Mouse (Mus musculus): ENCODE measurements around the gene Afg1l.

DNA sequence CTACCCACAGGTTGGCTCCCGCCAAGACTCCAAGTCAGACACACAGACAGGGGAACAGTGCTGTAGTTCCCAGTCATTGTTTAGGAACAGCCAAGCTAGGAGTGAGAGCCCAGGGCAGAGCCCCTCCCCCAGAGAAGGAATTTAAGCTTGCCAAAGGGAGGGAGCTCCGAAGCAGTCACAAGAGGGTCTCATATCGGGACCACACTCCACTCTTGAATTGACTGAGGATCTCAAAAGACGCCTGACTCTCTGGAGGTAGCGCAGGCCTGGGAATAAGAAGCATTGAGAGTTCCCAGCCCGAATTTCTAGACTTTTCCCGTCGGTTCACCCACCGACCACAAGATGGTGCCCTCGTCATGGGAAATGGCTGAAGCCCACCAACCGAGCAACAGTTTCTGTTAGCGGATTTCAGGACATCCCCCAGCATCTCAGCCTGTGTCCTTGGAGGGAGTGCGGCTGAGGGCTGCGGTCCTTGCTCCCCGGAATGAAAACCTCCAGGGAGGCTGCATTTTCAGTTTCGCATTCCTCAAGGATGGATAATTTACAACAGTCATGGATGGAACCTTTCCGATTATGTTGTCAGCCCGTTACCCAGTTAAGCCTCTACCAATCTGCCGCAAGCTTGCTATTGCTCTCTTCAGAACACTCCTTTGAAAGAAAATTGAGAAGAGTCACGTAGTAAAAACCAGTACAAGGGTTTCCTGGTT lies 170.2 kb downstream of the Afg1l start:
- peak; percentile 84 for TF ChIP-seq CTCF (conservative IDR thresholded peaks at IDR 0.05; ENCODE audit: insufficient read depth, insufficient read length, low read depth, low read length)
- TF ChIP-seq POLR2A (IDR thresholded peaks at IDR 0.05; ENCODE audit: low read depth, low read length) = no peak

Measured in kidney, adult 2 months (tissue).